Mouse (Mus musculus): ENCODE results near the gene Alk.

DNA sequence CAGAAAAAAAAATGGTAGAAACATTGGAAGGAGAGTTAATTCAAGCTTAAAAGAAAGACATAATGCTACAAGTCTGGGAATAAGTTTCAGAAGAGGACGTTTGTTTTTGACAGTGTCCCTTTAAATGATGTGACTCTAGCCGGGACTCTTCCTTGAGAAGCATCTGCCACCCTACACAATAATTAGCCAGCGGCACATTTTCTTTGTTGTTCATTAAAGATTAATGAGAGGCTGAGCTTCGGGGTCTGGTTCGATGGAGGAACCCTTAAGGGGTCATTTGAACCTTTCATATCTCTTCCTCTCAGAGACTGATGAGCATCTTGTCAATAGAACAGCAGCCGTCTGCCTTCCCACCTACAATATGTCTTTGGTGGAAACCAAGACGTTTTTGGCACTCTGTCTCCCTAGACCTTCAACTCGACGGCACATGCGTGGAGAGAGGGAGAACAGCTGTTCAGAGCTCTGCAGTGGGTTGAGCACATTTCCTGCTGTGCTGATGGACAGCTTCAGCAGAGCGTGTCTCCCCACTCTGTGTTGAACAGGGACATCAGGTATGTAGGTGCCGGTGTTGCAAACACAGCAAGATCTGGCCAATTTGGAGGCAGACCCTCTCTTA lies 528.0 kb downstream of the Alk start:
- TF ChIP-seq CTCF (IDR thresholded peaks at IDR 0.05; ENCODE audit: low read depth): no peak
- no peak for TF ChIP-seq EP300 (IDR thresholded peaks at IDR 0.05; ENCODE audit: low read depth)

All from liver, postnatal 0 days (tissue).